Mouse (Mus musculus) left cerebral cortex, adult 18-20 months (tissue): Measurements from ENCODE around the gene Cnmd. TPM values are rescaled to one million over a fixed set of nuclear protein-coding genes. Genes with fewer than 3 reads are reported as not detected.

Experiments used
- total RNA-seq, 2 experiments: library from RNA; stranded (reverse); gene quantifications; 2 replicates each; pipeline ENCODE4 v1.2.3; 2021

Cnmd gene
- total RNA-seq, 2 experiments from 2014 or later = 1.5 to 2.2 TPM

Other genes with a start within 250 kb of the Cnmd start
- 10 to 100 TPM; 41.5 to 43.3 TPM for gene Kbtbd7, start 235.7 kb downstream of the Cnmd start, total RNA-seq
- gene Kbtbd6, start 210.3 kb downstream of the Cnmd start, total RNA-seq = 1 to 10 TPM in 1 of 2 experiments, under 1 TPM in 1; 0.80 to 1.0 TPM
- gene Elf1, start 181.0 kb downstream of the Cnmd start, total RNA-seq = 1 to 10 TPM; 4.5 to 4.7 TPM
- 10 to 100 TPM; 49.9 to 52.8 TPM for gene Wbp4, start 180.7 kb downstream of the Cnmd start, total RNA-seq
- gene Sugt1, start 74.5 kb downstream of the Cnmd start, total RNA-seq = 10 to 100 TPM; 88.2 to 97.0 TPM
- 10 to 100 TPM; 47.9 to 63.1 TPM for gene Pcdh8, start 109.1 kb upstream of the Cnmd start, total RNA-seq